Mouse (Mus musculus): ENCODE data around the gene Csrp1.

DNA sequence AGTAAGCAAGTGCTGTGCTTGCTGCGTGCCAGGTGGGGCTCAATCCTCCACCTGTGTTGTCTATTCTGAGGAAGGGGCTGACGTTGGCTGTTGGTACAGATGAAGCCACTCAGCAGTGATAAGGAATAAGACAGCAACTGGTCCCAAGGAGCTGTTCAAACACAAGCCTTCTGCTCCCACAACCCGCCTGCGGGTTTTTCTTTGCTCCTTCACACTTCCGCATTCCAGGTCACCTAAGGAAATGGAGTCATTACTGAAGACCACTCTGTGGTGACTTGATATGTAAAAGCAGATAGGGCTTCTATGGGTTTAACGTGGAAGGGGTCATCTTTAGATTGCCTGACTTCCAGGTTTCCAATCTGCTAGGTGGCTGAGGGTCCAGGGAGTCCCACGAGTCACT lies 11.5 kb downstream of the Csrp1 start:
- TF ChIP-seq CTCF (IDR thresholded peaks at IDR 0.05; ENCODE audit: insufficient read depth, low read depth, low read length) (no peak), POLR2A (IDR thresholded peaks at IDR 0.05; ENCODE audit: insufficient read depth, low read depth, low read length) (no peak)

Measured in olfactory bulb, adult 2 months (tissue).